ENCODE assay signal across 11 mouse cellular contexts in the genomic region with DNA sequence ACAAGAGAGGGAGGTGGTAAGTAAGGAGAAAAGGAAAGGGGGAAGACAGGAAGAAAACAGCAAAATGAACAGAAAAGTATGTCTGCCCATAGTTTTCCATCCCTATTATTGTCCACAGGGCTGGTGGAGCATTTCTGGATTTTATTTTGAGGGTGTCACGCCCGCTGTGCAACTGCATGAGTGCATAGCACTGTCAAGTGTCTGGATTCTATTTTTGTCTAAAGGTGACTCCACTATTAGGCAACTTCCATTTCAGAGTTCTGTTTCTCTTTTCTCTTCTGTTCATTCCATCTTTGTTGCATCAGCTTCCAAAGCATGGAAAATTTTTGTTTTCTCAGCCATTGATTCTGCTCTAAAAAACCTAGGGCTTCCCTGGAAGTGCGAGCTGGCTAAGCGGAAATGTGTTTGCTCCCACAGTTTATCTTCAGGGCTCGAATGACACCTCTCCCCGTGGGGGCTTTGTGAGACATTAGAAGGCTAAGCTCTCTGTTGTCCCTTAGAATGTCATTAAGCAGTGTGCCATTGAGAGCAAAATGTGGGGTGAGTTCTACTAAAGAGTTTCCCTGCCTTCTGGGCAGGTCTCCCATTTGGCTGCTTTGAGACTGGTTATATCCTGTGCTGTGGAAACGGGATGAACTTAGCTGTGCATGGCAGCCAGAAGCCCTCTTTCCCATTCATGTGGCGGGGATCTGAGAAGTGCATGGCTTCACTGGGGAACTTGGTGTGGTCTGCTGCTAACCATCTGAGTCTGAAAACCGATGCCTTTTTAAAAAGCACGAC.
A peak's percentile ranks its signal among the peaks of the same experiment; 100 is the strongest.
DNase-seq lines count a peak whose midpoint lies in the region; ATAC-seq lines count a peak whose summit lies in the region.
"Had no signal": no experiment of that assay in that cellular context is flagged by ENCODE, and none has a peak within 500 bp of the region (broad histone marks: within the 10 kb centered on the region; RNA-seq: fewer than 3 reads in every experiment).

No protein-coding gene starts in this region.

- no peaks in the 10 kb centered on the region for H3K27me3 ChIP-seq in embryonic facial prominence, embryonic 12.5 days
- H3K27me3 ChIP-seq in heart, embryonic 10.5 days (ENCODE audit: insufficient read depth, poor library complexity, severe bottlenecking): no peaks in the 10 kb centered on the region
- H3K27me3 ChIP-seq in kidney, embryonic 16.5 days (ENCODE audit: insufficient read depth, low read length): no peaks in the 10 kb centered on the region
- H3K27me3 ChIP-seq in neural tube, embryonic 15.5 days (replicated peaks): no peaks in the 10 kb centered on the region
- H3K27me3 ChIP-seq: CH12.LX; stomach, embryonic 15.5 days had no signal

- DNase-seq in layer of hippocampus, postnatal 10 days (ENCODE audit: low spot score in 2 of 2): peak; percentile 34 to 43
- no peak for DNase-seq in layer of hippocampus, postnatal 25 days (ENCODE audit: extremely low spot score in 1 of 2, low spot score in 1 of 2)
- DNase-seq in heart, embryonic 10.5 days (ENCODE audit: low spot score): no peak
- DNase-seq in spleen, postnatal 36 days (ENCODE audit: low spot score in 2 of 2): no peak
- no peak for DNase-seq in spleen, postnatal 10 days (ENCODE audit: low spot score in 2 of 2)

- H3K9me3 ChIP-seq in embryonic facial prominence, embryonic 12.5 days: no peaks in the 10 kb centered on the region
- no peaks in the 10 kb centered on the region for H3K9me3 ChIP-seq in heart, embryonic 10.5 days
- 0 out of 2 replicates have a peak, but pooled peaks cover 2% of the 10 kb centered on the region for H3K9me3 ChIP-seq in kidney, embryonic 16.5 days (ENCODE audit: low read length)
- no peaks in the 10 kb centered on the region for H3K9me3 ChIP-seq in neural tube, embryonic 15.5 days (replicated peaks)
- H3K9me3 ChIP-seq: stomach, embryonic 15.5 days had no signal

- H3K36me3 ChIP-seq in embryonic facial prominence, embryonic 12.5 days: no peaks in the 10 kb centered on the region
- no peaks in the 10 kb centered on the region for H3K36me3 ChIP-seq in heart, embryonic 10.5 days
- H3K36me3 ChIP-seq in kidney, embryonic 16.5 days (ENCODE audit: insufficient read depth, low read length): no peaks in the 10 kb centered on the region
- no peaks in the 10 kb centered on the region for H3K36me3 ChIP-seq in neural tube, embryonic 15.5 days
- H3K36me3 ChIP-seq: stomach, embryonic 15.5 days had no signal

- H3K4me3 ChIP-seq in embryonic facial prominence, embryonic 12.5 days: no peak overlapping the region
- peak overlapping the region; percentile 15; the same call in 1 of the 2 replicates for H3K4me3 ChIP-seq in heart, embryonic 10.5 days
- H3K4me3 ChIP-seq in kidney, embryonic 16.5 days (ENCODE audit: low read length): no peak overlapping the region
- H3K4me3 ChIP-seq in neural tube, embryonic 15.5 days (replicated peaks): no peak overlapping the region
- H3K4me3 ChIP-seq: stomach, embryonic 15.5 days had no signal

- peaks cover 35% of the 10 kb centered on the region for H3K4me1 ChIP-seq in embryonic facial prominence, embryonic 12.5 days
- H3K4me1 ChIP-seq in heart, embryonic 10.5 days: peaks cover 60% of the 10 kb centered on the region
- peaks cover 43% of the 10 kb centered on the region for H3K4me1 ChIP-seq in kidney, embryonic 16.5 days (ENCODE audit: insufficient read depth, low read length)
- peaks cover 36% of the 10 kb centered on the region for H3K4me1 ChIP-seq in neural tube, embryonic 15.5 days

- 21% methylated on average over 10 of the region's 10 CpGs for WGBS in embryonic facial prominence, embryonic 12.5 days
- WGBS in heart, embryonic 10.5 days: 20% methylated on average over 10 of the region's 10 CpGs
- 24% methylated on average over 10 of the region's 10 CpGs for WGBS in kidney, embryonic 16.5 days
- WGBS in neural tube, embryonic 15.5 days: 21% methylated on average over 10 of the region's 10 CpGs

- 0 out of 2 replicates have a peak overlapping the region, but pooled peaks have one; percentile 47 for H3K27ac ChIP-seq in embryonic facial prominence, embryonic 12.5 days
- H3K27ac ChIP-seq in heart, embryonic 10.5 days: peak overlapping the region; percentile 88
- H3K27ac ChIP-seq in kidney, embryonic 16.5 days (ENCODE audit: low read length): peak overlapping the region; percentile 49; the same call in 1 of the 2 replicates
- H3K27ac ChIP-seq in neural tube, embryonic 15.5 days (replicated peaks): peak overlapping the region; percentile 58
- H3K27ac ChIP-seq: liver, embryonic 14.5 days; stomach, embryonic 15.5 days had no signal

- no peak for ATAC-seq in embryonic facial prominence, embryonic 12.5 days (ENCODE audit: insufficient number of reproducible peaks, insufficient read depth, low FRiP score, low TSS enrichment)
- no peak for ATAC-seq in kidney, embryonic 16.5 days (ENCODE audit: low FRiP score, low TSS enrichment)
- peak; percentile 52; the same call in 1 of the 2 replicates for ATAC-seq in neural tube, embryonic 15.5 days (ENCODE audit: low FRiP score)

- peak overlapping the region; percentile 1; the same call in 1 of the 2 replicates for H3K4me2 ChIP-seq in embryonic facial prominence, embryonic 12.5 days (replicated peaks)
- H3K4me2 ChIP-seq in kidney, embryonic 16.5 days (replicated peaks; ENCODE audit: low read depth, low read length): no peak overlapping the region; the same call in 1 of the 2 replicates
- no peak overlapping the region for H3K4me2 ChIP-seq in neural tube, embryonic 15.5 days
- H3K4me2 ChIP-seq: stomach, embryonic 15.5 days had no signal

- H3K9ac ChIP-seq in embryonic facial prominence, embryonic 12.5 days: no peak overlapping the region
- H3K9ac ChIP-seq in kidney, embryonic 16.5 days (replicated peaks; ENCODE audit: low read length): no peak overlapping the region; the same call in 1 of the 2 replicates
- H3K9ac ChIP-seq in neural tube, embryonic 15.5 days (replicated peaks): no peak overlapping the region
- H3K9ac ChIP-seq: liver, embryonic 14.5 days; stomach, embryonic 15.5 days had no signal

Comparison
In these comparisons a context has a peak if more than half of its experiments do, and no peak if none do; other contexts are left out.
1. DNase-seq: peak in layer of hippocampus, postnatal 10 days (2 of 2); none in layer of hippocampus, postnatal 25 days (0 of 2), heart, embryonic 10.5 days (single experiment), spleen, postnatal 36 days (0 of 2) and spleen, postnatal 10 days (0 of 2).
2. Peak in every context shown above with its lines, with median percentiles within 50 percentile points of each other: H3K27ac ChIP-seq.